Comparison of ENCODE assay signal across 9 mouse cellular contexts in the genomic region with DNA sequence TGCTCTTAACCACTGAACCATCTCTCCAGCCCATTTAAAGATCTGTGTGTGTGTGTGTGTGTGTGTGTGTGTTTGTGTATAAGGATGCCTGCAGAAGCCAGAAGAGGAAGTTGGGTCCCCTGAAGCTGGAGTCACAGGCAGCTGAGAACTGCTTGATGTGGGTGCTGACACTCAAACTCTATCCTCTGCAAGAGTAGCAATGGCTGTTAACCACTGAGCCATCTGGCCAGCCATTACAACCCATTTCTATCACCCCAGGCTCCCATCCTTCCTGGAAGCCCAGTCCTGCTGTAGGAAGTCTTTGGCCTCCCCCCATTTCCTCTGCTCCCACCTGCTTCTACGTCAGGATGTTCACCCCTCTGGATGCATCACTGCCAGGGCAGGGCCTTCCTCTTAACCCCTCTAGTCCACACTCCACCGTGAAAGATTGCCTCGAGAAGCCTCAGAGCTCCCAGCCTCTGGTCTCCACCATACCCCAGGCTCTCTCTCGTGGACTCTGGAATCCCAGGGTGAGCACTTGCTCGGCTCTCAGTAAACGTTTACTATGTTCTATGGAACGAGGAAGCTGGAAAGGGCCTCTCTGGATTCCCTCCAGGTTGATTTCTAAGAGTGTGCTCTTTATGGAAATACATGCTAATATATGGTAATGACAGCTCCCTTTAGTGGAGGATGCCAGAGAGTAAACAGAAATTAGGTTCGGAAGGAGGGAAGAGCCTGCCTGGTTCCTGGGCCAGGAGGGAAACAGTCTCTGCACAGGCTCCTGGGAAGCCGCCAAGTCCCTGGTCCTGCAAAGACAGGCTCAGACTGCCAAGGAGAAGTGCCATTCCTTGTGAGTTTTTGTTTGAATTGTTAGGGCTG. TPM values are rescaled to one million over a fixed set of nuclear protein-coding genes. Genes with fewer than 3 reads are reported as not detected.
DNase-seq lines count a peak whose midpoint lies in the region; ATAC-seq and TF ChIP-seq lines count a peak whose summit lies in the region.
"Had no signal": no experiment of that assay in that cellular context is flagged by ENCODE, and none has a peak within 500 bp of the region (broad histone marks: within the 10 kb centered on the region; RNA-seq: fewer than 3 reads in every experiment).

No protein-coding gene starts in this region.

- H3K27me3 ChIP-seq in embryonic facial prominence, embryonic 13.5 days: no peaks in the 10 kb centered on the region
- peaks cover 7% of the 10 kb centered on the region; the same call in 1 of the 2 replicates for H3K27me3 ChIP-seq in embryonic facial prominence, embryonic 10.5 days (replicated peaks; ENCODE audit: low read depth, poor library complexity, severe bottlenecking)
- H3K27me3 ChIP-seq in liver, postnatal 0 days (ENCODE audit: insufficient read depth, low read length): no peaks in the 10 kb centered on the region

- H3K27ac ChIP-seq in embryonic facial prominence, embryonic 13.5 days: peak overlapping the region; percentile 55; the same call in 1 of the 2 replicates
- H3K27ac ChIP-seq in embryonic facial prominence, embryonic 10.5 days (replicated peaks): no peak overlapping the region
- H3K27ac ChIP-seq in liver, postnatal 0 days (ENCODE audit: low read depth): peak overlapping the region; percentile 12; the same call in 1 of the 2 replicates
- H3K27ac ChIP-seq: heart, adult 2 months had no signal

- H3K4me3 ChIP-seq in embryonic facial prominence, embryonic 13.5 days: no peak overlapping the region
- no peak overlapping the region for H3K4me3 ChIP-seq in embryonic facial prominence, embryonic 10.5 days
- H3K4me3 ChIP-seq in liver, postnatal 0 days (ENCODE audit: low read depth, low read length): no peak overlapping the region
- H3K4me3 ChIP-seq: heart, adult 2 months had no signal

- H3K9ac ChIP-seq in embryonic facial prominence, embryonic 13.5 days: no peak overlapping the region
- 0 out of 2 replicates have a peak overlapping the region, but pooled peaks have one; percentile 11 for H3K9ac ChIP-seq in liver, postnatal 0 days (replicated peaks)

- ATAC-seq in embryonic facial prominence, embryonic 13.5 days (ENCODE audit: insufficient number of reproducible peaks, insufficient read depth, low FRiP score, low TSS enrichment, low read depth): no peak
- no peak for ATAC-seq in liver, postnatal 0 days

- peaks cover 24% of the 10 kb centered on the region for H3K4me1 ChIP-seq in embryonic facial prominence, embryonic 13.5 days
- H3K4me1 ChIP-seq in embryonic facial prominence, embryonic 10.5 days: peaks cover 21% of the 10 kb centered on the region
- peaks cover 31% of the 10 kb centered on the region for H3K4me1 ChIP-seq in liver, postnatal 0 days (ENCODE audit: insufficient read depth)

- peaks cover 21% of the 10 kb centered on the region for H3K36me3 ChIP-seq in embryonic facial prominence, embryonic 13.5 days
- peaks cover 23% of the 10 kb centered on the region for H3K36me3 ChIP-seq in embryonic facial prominence, embryonic 10.5 days (replicated peaks)
- H3K36me3 ChIP-seq in liver, postnatal 0 days (replicated peaks; ENCODE audit: insufficient read depth, low read length): peaks cover 6% of the 10 kb centered on the region

- no peaks in the 10 kb centered on the region for H3K9me3 ChIP-seq in embryonic facial prominence, embryonic 13.5 days
- H3K9me3 ChIP-seq in embryonic facial prominence, embryonic 10.5 days: no peaks in the 10 kb centered on the region
- H3K9me3 ChIP-seq in liver, postnatal 0 days (ENCODE audit: low read length): no peaks in the 10 kb centered on the region

- H3K4me2 ChIP-seq in embryonic facial prominence, embryonic 13.5 days: no peak overlapping the region
- H3K4me2 ChIP-seq in liver, postnatal 0 days (ENCODE audit: low read depth, low read length): no peak overlapping the region

- WGBS in embryonic facial prominence, embryonic 13.5 days: 48% methylated on average over 9 of the region's 9 CpGs
- 60% methylated on average over 9 of the region's 9 CpGs for WGBS in embryonic facial prominence, embryonic 10.5 days
- 32% methylated on average over 9 of the region's 9 CpGs for WGBS in liver, postnatal 0 days (ENCODE audit: insufficient replicate concordance)

- no peak for TF ChIP-seq EP300 in liver, postnatal 0 days (IDR thresholded peaks at IDR 0.05; ENCODE audit: low read depth)

- DNase-seq in embryonic facial prominence, embryonic 10.5 days (ENCODE audit: low spot score): no peak
- peak; percentile 30 for DNase-seq in ovary, postnatal 14 days (ENCODE audit: low spot score)
- no peak for DNase-seq in ovary, adult 18-20 months (ENCODE audit: low spot score)
- peak; percentile 40 for DNase-seq in heart, postnatal 4 days
- DNase-seq in liver, postnatal 0 days: no peak
- DNase-seq in right cerebral cortex, postnatal 4 days: peak; percentile 80
- DNase-seq in embryo, embryonic 11 days: no peak

- no peak for TF ChIP-seq CTCF in liver, postnatal 0 days (IDR thresholded peaks at IDR 0.05; ENCODE audit: low read depth)

RNA-seq across cellular contexts. Expression of a gene that starts 3.3 kb away (rescaled TPM):
- 13.3 and 17.7 TPM in 2 replicates for polyA plus RNA-seq in embryonic facial prominence, embryonic 13.5 days (2015; fragmentation: Nextera tagmentation; extraction: Ambion mirVana)
- 7.4 and 8.2 TPM in 2 replicates for polyA plus RNA-seq in embryonic facial prominence, embryonic 10.5 days (2016; fragmentation: Nextera tagmentation; extraction: Ambion mirVana)
- total RNA-seq in heart, postnatal 4 days (2021): 1 to 10 TPM; 2.0 to 3.3 TPM
- 4.4 and 4.5 TPM in 2 replicates for polyA plus RNA-seq in liver, postnatal 0 days (2015; fragmentation: Nextera tagmentation; extraction: Ambion mirVana)

RNA-seq across cellular contexts. Expression of a gene that starts 24.9 kb away (rescaled TPM):
- polyA plus RNA-seq in embryonic facial prominence, embryonic 13.5 days (2015; fragmentation: Nextera tagmentation; extraction: Ambion mirVana): 53.0 and 57.5 TPM in 2 replicates
- 68.6 and 76.8 TPM in 2 replicates for polyA plus RNA-seq in embryonic facial prominence, embryonic 10.5 days (2016; fragmentation: Nextera tagmentation; extraction: Ambion mirVana)
- 10 to 100 TPM; 27.9 to 32.6 TPM for total RNA-seq in heart, postnatal 4 days (2021)
- polyA plus RNA-seq in liver, postnatal 0 days (2015; fragmentation: Nextera tagmentation; extraction: Ambion mirVana): 19.6 and 19.9 TPM in 2 replicates

RNA-seq across cellular contexts. Expression of a gene that starts 37.9 kb away (rescaled TPM):
- polyA plus RNA-seq in embryonic facial prominence, embryonic 13.5 days (2015; fragmentation: Nextera tagmentation; extraction: Ambion mirVana): 26.1 and 27.1 TPM in 2 replicates
- polyA plus RNA-seq in embryonic facial prominence, embryonic 10.5 days (2016; fragmentation: Nextera tagmentation; extraction: Ambion mirVana): 26.3 and 29.1 TPM in 2 replicates
- total RNA-seq in heart, postnatal 4 days (2021): 1 to 10 TPM; 6.5 to 7.4 TPM
- 8.8 and 9.2 TPM in 2 replicates for polyA plus RNA-seq in liver, postnatal 0 days (2015; fragmentation: Nextera tagmentation; extraction: Ambion mirVana)

RNA-seq across cellular contexts. Expression of a gene that starts 38.0 kb away (rescaled TPM):
- polyA plus RNA-seq in embryonic facial prominence, embryonic 13.5 days (2015; fragmentation: Nextera tagmentation; extraction: Ambion mirVana): 41.7 and 42.1 TPM in 2 replicates
- polyA plus RNA-seq in embryonic facial prominence, embryonic 10.5 days (2016; fragmentation: Nextera tagmentation; extraction: Ambion mirVana): 59.7 and 62.4 TPM in 2 replicates
- 1 to 10 TPM; 7.9 to 9.5 TPM for total RNA-seq in heart, postnatal 4 days (2021)
- polyA plus RNA-seq in liver, postnatal 0 days (2015; fragmentation: Nextera tagmentation; extraction: Ambion mirVana): 13.7 and 16.5 TPM in 2 replicates

RNA-seq across cellular contexts. Expression of a gene that starts 57.4 kb away (rescaled TPM):
- polyA plus RNA-seq in embryonic facial prominence, embryonic 13.5 days (2015; fragmentation: Nextera tagmentation; extraction: Ambion mirVana): 218 and 243 TPM in 2 replicates
- 300 and 301 TPM in 2 replicates for polyA plus RNA-seq in embryonic facial prominence, embryonic 10.5 days (2016; fragmentation: Nextera tagmentation; extraction: Ambion mirVana)
- total RNA-seq in heart, postnatal 4 days (2021): 10 to 100 TPM; 63.4 to 67.3 TPM
- polyA plus RNA-seq in liver, postnatal 0 days (2015; fragmentation: Nextera tagmentation; extraction: Ambion mirVana): 99.8 and 112 TPM in 2 replicates

Comparison
In these comparisons a context has a peak if more than half of its experiments do, and no peak if none do; other contexts are left out.
1. DNase-seq: peak in ovary, postnatal 14 days (single experiment), heart, postnatal 4 days (single experiment) and right cerebral cortex, postnatal 4 days (single experiment); none in embryonic facial prominence, embryonic 10.5 days (single experiment), ovary, adult 18-20 months (single experiment), liver, postnatal 0 days (single experiment) and embryo, embryonic 11 days (single experiment).